Mouse (Mus musculus): ENCODE results near the gene Sulf2.

Gene Sulf2

GRCm38 (mm10) chr2:166151510-166152473, 3.7 kb downstream of the Sulf2 start:
- no peak for ATAC-seq (ENCODE audit: insufficient number of reproducible peaks, low FRiP score, low TSS enrichment)

- ATAC-seq (ENCODE audit: insufficient number of reproducible peaks, low FRiP score, low TSS enrichment), result no peak
These were observed 4.9 kb downstream of the Sulf2 start for GRCm38 (mm10) chr2:166150584-166150983.

- no peak for ATAC-seq (ENCODE audit: insufficient number of reproducible peaks, low FRiP score, low TSS enrichment)
These were observed 6.0 kb downstream of the Sulf2 start for GRCm38 (mm10) chr2:166149482-166149881.

GRCm38 (mm10) chr2:166148672-166149332, 6.7 kb downstream of the Sulf2 start:
- ATAC-seq (ENCODE audit: insufficient number of reproducible peaks, low FRiP score, low TSS enrichment), result no peak

GRCm38 (mm10) chr2:166147930-166148651, 7.4 kb downstream of the Sulf2 start:
- ATAC-seq (ENCODE audit: insufficient number of reproducible peaks, low FRiP score, low TSS enrichment), result no peak

- no peak for ATAC-seq (ENCODE audit: insufficient number of reproducible peaks, low FRiP score, low TSS enrichment)
These were observed 9.0 kb downstream of the Sulf2 start for GRCm38 (mm10) chr2:166146446-166146845.

GRCm38 (mm10) chr2:166145031-166145430, 10.4 kb downstream of the Sulf2 start:
- no peak for ATAC-seq (ENCODE audit: insufficient number of reproducible peaks, low FRiP score, low TSS enrichment)

GRCm38 (mm10) chr2:166143871-166144270, 11.6 kb downstream of the Sulf2 start:
- no peak for ATAC-seq (ENCODE audit: insufficient number of reproducible peaks, low FRiP score, low TSS enrichment)

- no peak for ATAC-seq (ENCODE audit: insufficient number of reproducible peaks, low FRiP score, low TSS enrichment)
These were observed 12.8 kb downstream of the Sulf2 start for GRCm38 (mm10) chr2:166142561-166143112.

- ATAC-seq (ENCODE audit: insufficient number of reproducible peaks, low FRiP score, low TSS enrichment), result no peak
These were observed 13.6 kb downstream of the Sulf2 start for GRCm38 (mm10) chr2:166141910-166142309.

GRCm38 (mm10) chr2:166141039-166141438, 14.4 kb downstream of the Sulf2 start:
- ATAC-seq (ENCODE audit: insufficient number of reproducible peaks, low FRiP score, low TSS enrichment), result no peak

- ATAC-seq (ENCODE audit: insufficient number of reproducible peaks, low FRiP score, low TSS enrichment), result no peak
These were observed 15.0 kb downstream of the Sulf2 start for GRCm38 (mm10) chr2:166140427-166140826.

- ATAC-seq (ENCODE audit: insufficient number of reproducible peaks, low FRiP score, low TSS enrichment), result no peak
These were observed 17.2 kb downstream of the Sulf2 start for GRCm38 (mm10) chr2:166138308-166138707.

GRCm38 (mm10) chr2:166137467-166137866, 18.0 kb downstream of the Sulf2 start:
- ATAC-seq (ENCODE audit: insufficient number of reproducible peaks, low FRiP score, low TSS enrichment), result no peak

GRCm38 (mm10) chr2:166135711-166136485, 19.6 kb downstream of the Sulf2 start:
- ATAC-seq (ENCODE audit: insufficient number of reproducible peaks, low FRiP score, low TSS enrichment), result no peak

GRCm38 (mm10) chr2:166128756-166129155, 26.7 kb downstream of the Sulf2 start:
- no peak for ATAC-seq (ENCODE audit: insufficient number of reproducible peaks, low FRiP score, low TSS enrichment)

GRCm38 (mm10) chr2:166128032-166128431, 27.4 kb downstream of the Sulf2 start:
- no peak for ATAC-seq (ENCODE audit: insufficient number of reproducible peaks, low FRiP score, low TSS enrichment)

GRCm38 (mm10) chr2:166126343-166126742, 29.1 kb downstream of the Sulf2 start:
- no peak for ATAC-seq (ENCODE audit: insufficient number of reproducible peaks, low FRiP score, low TSS enrichment)

GRCm38 (mm10) chr2:166125492-166126252, 29.8 kb downstream of the Sulf2 start:
- ATAC-seq (ENCODE audit: insufficient number of reproducible peaks, low FRiP score, low TSS enrichment), result no peak

All from cerebellum, adult (tissue).